Mouse (Mus musculus) splenic B cell, adult 2 months (primary cell): ENCODE data around the gene Wnt5b.

Experiments used
- DNase-seq: peaks from one replicate; pipeline ENCODE4 v3.0.0-alpha.2; 2011; ENCODE audit warnings: low read depth, low spot score
- H3K27me3 ChIP-seq: 2 replicates; pipeline ENCODE4 v1.6.1; 2012; ENCODE audit warnings: mild to moderate bottlenecking, low read length, moderate library complexity, mixed read lengths; ENCODE audit not compliant: control insufficient read depth, poor library complexity, insufficient read depth, severe bottlenecking
- H3K36me3 ChIP-seq: 2 replicates; pipeline ENCODE4 v1.6.1; 2012; ENCODE audit warnings: mild to moderate bottlenecking, low read length, moderate library complexity, mixed read lengths; ENCODE audit not compliant: control insufficient read depth, poor library complexity, insufficient read depth, severe bottlenecking

Wnt5b gene

GRCm38 (mm10) chr6:119554439-119554838, 10.3 kb upstream of the Wnt5b start:
- Histone ChIP-seq H3K27me3 (no peaks in the 10 kb centered on the region), H3K36me3 (no peaks in the 10 kb centered on the region)
- peak; percentile 12 for DNase-seq

GRCm38 (mm10) chr6:119544518-119544864, 344 bp upstream of the Wnt5b start:
- no peak for DNase-seq
- Histone ChIP-seq H3K27me3 (no peaks in the 10 kb centered on the region), H3K36me3 (no peaks in the 10 kb centered on the region)

GRCm38 (mm10) chr6:119543456-119543802, 718 bp downstream of the Wnt5b start:
- H3K27me3 ChIP-seq: no peaks in the 10 kb centered on the region
- no peak for DNase-seq

GRCm38 (mm10) chr6:119535867-119536266, 8.3 kb downstream of the Wnt5b start:
- no peaks in the 10 kb centered on the region for H3K27me3 ChIP-seq
- H3K36me3 ChIP-seq: no peaks in the 10 kb centered on the region
- DNase-seq: no peak

More at GRCm38 (mm10) chr6:119543456-119543802, 718 bp downstream of the Wnt5b start:
- no peaks in the 10 kb centered on the region for H3K36me3 ChIP-seq

GRCm38 (mm10) chr6:119533170-119533709, 10.9 kb downstream of the Wnt5b start:
- no peaks in the 10 kb centered on the region for H3K36me3 ChIP-seq
- DNase-seq: no peak
- H3K27me3 ChIP-seq: no peaks in the 10 kb centered on the region; the same call in 1 of the 2 replicates

- Histone ChIP-seq H3K27me3 (no peaks in the 10 kb centered on the region; the same call in 1 of the 2 replicates), H3K36me3 (no peaks in the 10 kb centered on the region)
- DNase-seq: no peak
These were observed 14.5 kb downstream of the Wnt5b start for GRCm38 (mm10) chr6:119529659-119530058.

GRCm38 (mm10) chr6:119526498-119526897, 17.6 kb downstream of the Wnt5b start:
- no peak for DNase-seq
- Histone ChIP-seq H3K36me3 (no peaks in the 10 kb centered on the region), H3K27me3 (no peaks in the 10 kb centered on the region; the same call in 1 of the 2 replicates)

- Histone ChIP-seq H3K27me3 (no peaks in the 10 kb centered on the region), H3K36me3 (no peaks in the 10 kb centered on the region)
- DNase-seq: no peak
These were observed 22.2 kb downstream of the Wnt5b start for GRCm38 (mm10) chr6:119521931-119522391.

- no peaks in the 10 kb centered on the region for H3K36me3 ChIP-seq
- DNase-seq: no peak
- H3K27me3 ChIP-seq: no peaks in the 10 kb centered on the region
These were observed 22.7 kb downstream of the Wnt5b start for GRCm38 (mm10) chr6:119521482-119521900.

- H3K27me3 ChIP-seq: no peaks in the 10 kb centered on the region
- H3K36me3 ChIP-seq: no peaks in the 10 kb centered on the region
- no peak for DNase-seq
These were observed 23.4 kb downstream of the Wnt5b start for GRCm38 (mm10) chr6:119520731-119521130.

- DNase-seq: no peak
- no peaks in the 10 kb centered on the region for H3K27me3 ChIP-seq
- H3K36me3 ChIP-seq: no peaks in the 10 kb centered on the region
These were observed 30.1 kb downstream of the Wnt5b start for GRCm38 (mm10) chr6:119514085-119514484.

- H3K27me3 ChIP-seq: no peaks in the 10 kb centered on the region
- no peak for DNase-seq
- no peaks in the 10 kb centered on the region for H3K36me3 ChIP-seq
These were observed 30.7 kb downstream of the Wnt5b start for GRCm38 (mm10) chr6:119513452-119513851.

- H3K36me3 ChIP-seq: no peaks in the 10 kb centered on the region
- DNase-seq: no peak
- no peaks in the 10 kb centered on the region for H3K27me3 ChIP-seq
These were observed 31.4 kb downstream of the Wnt5b start for GRCm38 (mm10) chr6:119512701-119513100.

- no peak for DNase-seq
- no peaks in the 10 kb centered on the region for H3K36me3 ChIP-seq
- no peaks in the 10 kb centered on the region for H3K27me3 ChIP-seq
These were observed 34.6 kb downstream of the Wnt5b start for GRCm38 (mm10) chr6:119509437-119510037.

GRCm38 (mm10) chr6:119508634-119509375, 35.3 kb downstream of the Wnt5b start:
- H3K27me3 ChIP-seq: no peaks in the 10 kb centered on the region
- peak; percentile 37 for DNase-seq
- no peaks in the 10 kb centered on the region for H3K36me3 ChIP-seq
